Mouse (Mus musculus) erythroblast, embryonic 14.5 days (primary cell): ENCODE results near the gene Ctcf.

ENCODE experiments used
- GATA1 ChIP-seq: IDR thresholded peaks from 2 replicates; pipeline ENCODE4 v1.6.1; 2012; ENCODE audit warnings: low read length, inconsistent platforms, mixed read lengths
- TAL1 ChIP-seq: IDR thresholded peaks from 3 replicates; pipeline ENCODE4 v1.6.1; 2012; ENCODE audit warnings: low read length, inconsistent platforms, mixed read lengths

DNA sequence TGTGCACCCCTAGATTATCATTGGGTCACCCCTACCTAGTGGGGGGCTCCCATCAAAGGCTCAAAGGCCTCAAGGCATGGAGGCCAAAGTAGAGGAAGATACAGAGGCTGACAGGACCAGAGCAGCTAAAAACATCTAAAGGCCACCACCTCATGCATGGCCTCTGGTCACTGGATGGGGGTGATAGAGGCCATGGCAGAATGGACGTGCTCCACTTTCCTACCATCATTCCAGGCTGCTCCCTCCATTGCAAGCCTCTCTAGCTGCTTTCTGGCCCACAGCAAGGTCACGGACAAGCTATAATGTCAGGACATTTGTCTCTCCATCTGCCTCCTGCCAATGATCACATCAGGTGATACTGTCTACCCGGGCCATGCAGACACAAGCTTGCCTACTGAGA, 75.9 kb downstream of the Ctcf start:
- TF ChIP-seq TAL1 (no peak), GATA1 (no peak)
